Mouse (Mus musculus) forebrain, embryonic 11.5 days (tissue): ENCODE measurements around the gene Gm17428. TPM values are rescaled to one million over a fixed set of nuclear protein-coding genes. Genes with fewer than 3 reads are reported as not detected.
"Not testable (repeated sequence)": the region's sequence is repeated elsewhere in the genome, so short reads cannot be mapped to it uniquely, and the experiment has no call there.

Source experiments
- ATAC-seq: fragments of 200-750 bp; cut with Nextera tagmentation; replicated peaks from 2 replicates; pipeline ENCODE4 v1.8.0; 2017; ENCODE audit warnings: moderate TSS enrichment; ENCODE audit not compliant: low FRiP score
- DNase-seq: peaks from one replicate; pipeline ENCODE4 v3.0.0-alpha.2; 2017; ENCODE audit warnings: low spot score
- H3K27ac ChIP-seq: fragments of 300-500 bp; sonication (generic); 2 replicates; pipeline ENCODE4 v1.5.1; 2014; ENCODE audit warnings: low read depth, low read length
- H3K27me3 ChIP-seq: fragments of 300-500 bp; sonication (generic); 2 replicates; pipeline ENCODE4 v1.6.1; 2014; ENCODE audit warnings: mild to moderate bottlenecking, low read length, mixed read lengths; ENCODE audit not compliant: control insufficient read depth, insufficient read depth
- H3K36me3 ChIP-seq: fragments of 300-500 bp; sonication (generic); 2 replicates; pipeline ENCODE4 v1.6.1; 2014; ENCODE audit warnings: mild to moderate bottlenecking, low read length, moderate library complexity, mixed read lengths; ENCODE audit not compliant: control insufficient read depth, insufficient read depth
- H3K4me1 ChIP-seq: fragments of 300-500 bp; sonication (generic); replicated peaks from 2 replicates; pipeline ENCODE4 v1.6.1; 2014; ENCODE audit warnings: low read length, mixed read lengths; ENCODE audit not compliant: control insufficient read depth, insufficient read depth
- H3K4me2 ChIP-seq: fragments of 300-500 bp; sonication (generic); 2 replicates; pipeline ENCODE4 v1.6.1; 2014; ENCODE audit warnings: low read depth, mild to moderate bottlenecking, low read length, moderate library complexity, mixed read lengths; ENCODE audit not compliant: severe bottlenecking
- H3K4me3 ChIP-seq: fragments of 300-500 bp; sonication (generic); 2 replicates; pipeline ENCODE4 v1.5.1; 2014; ENCODE audit warnings: low read depth, low read length
- H3K9ac ChIP-seq: fragments of 300-500 bp; sonication (generic); 2 replicates; pipeline ENCODE4 v1.6.1; 2014; ENCODE audit warnings: low read length
- H3K9me3 ChIP-seq: fragments of 300-500 bp; sonication (generic); 2 replicates; pipeline ENCODE4 v1.6.1; 2016; ENCODE audit warnings: low read length, mixed read lengths; ENCODE audit not compliant: control insufficient read depth
- WGBS: fragments of 180-500 bp; shearing (Covaris S2); extraction: QIAGEN DNeasy Blood & Tissue Kit; methylation state at CpG from one replicate; pipeline ENCODE4 v1.1.7; 2014; 5-methylcytosine and 5-hydroxymethylcytosine counted together
- polyA plus RNA-seq: library from polyadenylated mRNA; unstranded; fragments of >200 nt; fragmentation: Nextera tagmentation; extraction: Ambion mirVana; gene quantifications from 2 replicates; pipeline ENCODE4 v1.2.1, GENCODE M21; 2014

Gene Gm17428
- polyA plus RNA-seq, 1 experiment from 2014 or later = not detected

DNA sequence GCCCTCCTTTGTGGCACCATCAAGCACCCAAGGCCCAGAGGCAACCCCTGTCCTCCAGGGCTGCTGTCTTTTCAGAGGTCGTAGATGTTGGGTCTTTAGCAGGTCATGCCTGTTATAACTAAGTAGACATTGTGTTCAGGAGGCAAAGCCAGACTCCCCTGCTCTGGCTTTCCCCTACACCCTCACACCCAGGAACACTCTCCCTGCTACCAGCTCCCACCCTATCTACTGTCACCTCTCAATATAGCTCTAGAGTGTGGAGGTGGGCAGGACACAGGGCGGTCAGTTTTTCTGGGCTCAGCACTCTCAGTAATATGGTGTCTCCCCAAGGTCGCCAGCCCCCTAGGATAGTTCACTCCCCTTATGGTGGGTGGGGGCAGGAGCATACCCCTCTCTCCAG, 8.9 kb upstream of the Gm17428 start:
- Histone ChIP-seq H3K4me2 (no peak overlapping the region), H3K27ac (no peak overlapping the region), H3K36me3 (no peaks in the 10 kb centered on the region), H3K4me3 (no peak overlapping the region), H3K9ac (no peak overlapping the region), H3K4me1 (no peaks in the 10 kb centered on the region), H3K27me3 (no peaks in the 10 kb centered on the region), H3K9me3 (no peaks in the 10 kb centered on the region)
- DNase-seq (no peak), ATAC-seq (no peak)
- WGBS = 85% methylated on average over 3 of the region's 3 CpGs

DNA sequence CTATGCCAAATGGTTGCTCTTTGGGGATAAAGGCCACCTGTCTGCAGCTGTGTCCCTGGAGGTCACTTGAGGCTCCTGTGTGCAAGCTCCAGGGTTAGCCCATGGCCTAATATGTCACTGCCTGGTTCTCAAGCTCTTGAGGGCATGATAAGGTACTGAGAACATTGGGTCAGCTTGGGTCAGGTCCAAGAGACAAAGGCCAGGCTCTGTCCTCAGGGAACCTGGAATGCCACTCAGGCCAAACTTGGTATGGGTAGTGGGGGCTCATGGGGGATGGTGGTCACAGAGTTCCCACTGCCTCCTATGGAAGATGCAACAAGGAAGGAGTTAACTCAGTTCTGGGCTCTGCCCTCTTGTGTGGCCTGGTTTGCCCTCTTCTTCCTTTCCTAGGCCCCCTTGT, 8.4 kb upstream of the Gm17428 start:
- no peaks in the 10 kb centered on the region for H3K36me3 ChIP-seq
- no peaks in the 10 kb centered on the region for H3K27me3 ChIP-seq
- ATAC-seq (no peak), DNase-seq (no peak)
- H3K9me3 ChIP-seq = no peaks in the 10 kb centered on the region
- H3K9ac ChIP-seq = no peak overlapping the region
- no peak overlapping the region for H3K27ac ChIP-seq
- H3K4me1 ChIP-seq = no peaks in the 10 kb centered on the region
- H3K4me3 ChIP-seq = no peak overlapping the region
- H3K4me2 ChIP-seq = no peak overlapping the region

DNA sequence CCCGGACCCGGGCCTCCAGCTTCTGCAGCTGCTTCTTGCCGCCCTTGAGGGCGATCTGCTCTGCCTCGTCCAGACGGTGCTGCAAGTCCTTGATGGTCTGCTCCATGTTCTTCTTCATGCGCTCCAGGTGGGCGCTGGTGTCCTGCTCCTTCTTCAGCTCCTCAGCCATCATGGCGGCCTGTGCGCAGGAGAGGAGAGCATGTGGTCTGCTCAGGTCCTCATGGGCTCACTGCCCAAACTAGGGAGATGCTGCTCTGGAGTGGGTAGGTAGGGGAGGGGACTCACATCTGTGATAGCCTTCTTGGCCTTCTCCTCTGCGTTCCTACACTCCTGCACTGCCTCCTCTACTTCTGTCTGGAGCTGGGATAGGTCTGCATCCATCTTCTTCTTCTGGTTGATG, 3.9 kb upstream of the Gm17428 start:
- not testable (repeated sequence) for H3K9ac ChIP-seq, H3K4me1 ChIP-seq, H3K4me3 ChIP-seq, H3K4me2 ChIP-seq, H3K9me3 ChIP-seq, DNase-seq, ATAC-seq, H3K36me3 ChIP-seq, H3K27me3 ChIP-seq, H3K27ac ChIP-seq
- 94% methylated on average over 7 of the region's 11 CpGs for WGBS

DNA sequence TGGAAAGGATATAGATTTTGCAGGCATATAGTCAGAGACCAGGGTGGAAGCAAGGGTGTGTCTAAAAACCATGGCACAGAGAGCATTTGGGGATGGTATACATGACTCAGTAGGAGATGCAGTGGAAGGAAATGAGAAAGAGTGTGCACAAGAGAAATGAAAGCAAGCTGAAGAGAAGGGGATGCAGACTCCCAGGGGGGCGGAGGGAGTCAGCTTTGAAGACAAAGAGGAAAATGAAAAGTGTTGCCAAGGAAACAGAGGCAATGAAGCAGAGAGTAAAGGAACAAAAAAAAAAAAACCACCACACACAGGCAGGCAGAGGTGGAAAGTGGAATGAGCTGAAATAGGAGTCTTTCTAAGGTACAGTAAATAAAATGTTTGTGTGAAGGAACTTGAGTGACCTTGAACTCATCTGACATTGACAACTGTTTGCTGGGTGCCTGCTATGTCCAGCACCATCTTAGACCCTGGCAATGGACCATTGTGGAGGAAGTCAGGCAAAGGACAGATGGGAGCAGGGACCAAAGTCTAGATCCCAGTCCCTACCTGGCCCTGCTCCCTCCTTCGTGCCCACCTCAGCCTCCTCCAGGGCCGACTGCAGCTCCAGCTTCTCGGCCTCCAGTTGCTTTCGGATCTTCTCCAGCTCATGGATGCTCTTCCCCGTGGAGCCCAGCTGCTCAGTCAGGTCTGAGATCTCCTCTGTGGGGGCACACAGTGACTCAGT, 2.5 kb upstream of the Gm17428 start:
- H3K4me3 ChIP-seq = no peak overlapping the region
- no peak overlapping the region for H3K27ac ChIP-seq
- no peaks in the 10 kb centered on the region for H3K36me3 ChIP-seq
- WGBS = 74% methylated on average over 6 of the region's 6 CpGs
- H3K9ac ChIP-seq = no peak overlapping the region
- H3K9me3 ChIP-seq = no peaks in the 10 kb centered on the region
- no peak overlapping the region for H3K4me2 ChIP-seq
- 0 out of 2 replicates have a peak, but pooled peaks cover 3% of the 10 kb centered on the region for H3K4me1 ChIP-seq
- ATAC-seq = no peak
- DNase-seq = no peak
- no peaks in the 10 kb centered on the region for H3K27me3 ChIP-seq

DNA sequence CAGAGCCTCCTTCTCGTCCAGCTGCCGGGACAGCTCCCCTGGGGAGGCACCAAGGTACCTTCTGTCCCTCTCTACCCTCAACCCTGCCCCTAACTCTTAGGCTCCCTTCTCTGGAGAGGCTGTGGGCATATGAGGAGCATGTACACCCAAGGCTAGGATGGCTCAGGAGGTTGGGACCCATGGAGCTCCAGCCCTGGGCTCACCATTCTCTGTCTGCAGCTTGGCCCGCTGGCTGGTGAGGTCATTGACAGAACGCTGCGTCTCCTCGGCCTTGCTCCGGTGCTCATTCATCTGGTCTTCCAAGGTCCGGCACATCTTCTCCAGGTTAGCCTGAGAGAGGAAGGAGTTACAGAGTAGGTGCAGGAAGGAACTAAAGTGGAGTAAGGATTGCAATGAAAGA, 1.9 kb downstream of the Gm17428 start:
- H3K4me2 ChIP-seq = no peak overlapping the region

DNA sequence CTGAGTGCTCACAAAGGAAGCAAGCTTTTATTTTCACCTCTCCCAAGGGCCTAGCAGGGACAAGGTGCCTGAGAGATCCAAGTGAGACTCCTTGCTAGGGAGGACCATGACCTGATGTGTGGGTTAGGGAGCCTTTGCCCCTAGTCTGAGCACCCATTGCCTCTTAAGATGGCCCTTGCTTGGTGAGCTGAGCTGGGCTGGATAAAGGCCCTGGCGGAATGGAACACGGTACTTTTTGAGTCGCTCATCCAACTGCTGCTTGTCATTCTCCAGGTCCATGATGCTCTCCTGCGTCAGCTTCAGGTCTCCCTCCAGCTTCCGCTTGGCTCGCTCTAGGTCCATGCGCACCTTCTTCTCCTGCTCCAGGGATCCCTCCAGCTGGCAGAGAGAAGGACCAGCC, 5.2 kb downstream of the Gm17428 start:
- no peak for ATAC-seq
- no peaks in the 10 kb centered on the region for H3K9me3 ChIP-seq
- DNase-seq = no peak
- H3K4me1 ChIP-seq = no peaks in the 10 kb centered on the region
- no peaks in the 10 kb centered on the region for H3K36me3 ChIP-seq
- no peaks in the 10 kb centered on the region for H3K27me3 ChIP-seq
- WGBS = 92% methylated on average over 7 of the region's 7 CpGs
- no peak overlapping the region for H3K27ac ChIP-seq
- H3K4me3 ChIP-seq = no peak overlapping the region
- no peak overlapping the region for H3K4me2 ChIP-seq
- H3K9ac ChIP-seq = no peak overlapping the region

More for the DNA sequence above, 1.9 kb downstream of the Gm17428 start:
- Histone ChIP-seq H3K27ac (no peak overlapping the region), H3K4me3 (no peak overlapping the region), H3K9ac (no peak overlapping the region), H3K9me3 (no peaks in the 10 kb centered on the region), H3K36me3 (no peaks in the 10 kb centered on the region), H3K4me1 (0 out of 2 replicates have a peak, but pooled peaks cover 3% of the 10 kb centered on the region), H3K27me3 (no peaks in the 10 kb centered on the region)
- no peak for DNase-seq
- ATAC-seq = no peak
- WGBS = 90% methylated on average over 8 of the region's 8 CpGs

DNA sequence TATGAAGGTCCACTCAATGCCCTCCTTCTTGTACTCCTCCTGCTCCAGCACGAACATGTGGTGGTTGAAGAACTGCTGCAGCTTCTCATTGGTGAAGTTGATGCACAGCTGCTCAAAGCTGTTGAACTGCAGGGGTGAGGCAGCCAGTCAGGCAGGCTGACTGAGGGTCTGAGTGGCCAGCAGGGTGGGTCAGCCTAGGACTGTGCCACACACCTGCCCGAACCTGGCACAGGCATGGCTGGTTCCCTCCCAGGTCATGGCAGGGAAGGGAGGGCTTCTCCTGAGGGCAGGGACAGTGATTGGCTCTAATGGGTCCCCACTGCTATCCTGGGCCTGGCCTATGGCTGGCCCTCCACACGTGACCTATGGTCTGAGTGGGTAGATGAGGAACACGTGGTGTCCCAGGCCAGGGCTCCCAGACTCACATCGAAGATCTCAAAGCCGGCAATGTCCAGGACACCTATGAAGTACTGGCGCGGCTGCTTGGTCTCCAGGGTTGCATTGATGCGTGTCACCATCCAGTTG, 11.7 kb downstream of the Gm17428 start:
- DNase-seq, H3K4me3 ChIP-seq, H3K4me2 ChIP-seq, H3K27me3 ChIP-seq, H3K9me3 ChIP-seq, H3K4me1 ChIP-seq, H3K36me3 ChIP-seq, H3K9ac ChIP-seq, ATAC-seq, H3K27ac ChIP-seq: not testable (repeated sequence)
- 94% methylated on average over 9 of the region's 9 CpGs for WGBS

DNA sequence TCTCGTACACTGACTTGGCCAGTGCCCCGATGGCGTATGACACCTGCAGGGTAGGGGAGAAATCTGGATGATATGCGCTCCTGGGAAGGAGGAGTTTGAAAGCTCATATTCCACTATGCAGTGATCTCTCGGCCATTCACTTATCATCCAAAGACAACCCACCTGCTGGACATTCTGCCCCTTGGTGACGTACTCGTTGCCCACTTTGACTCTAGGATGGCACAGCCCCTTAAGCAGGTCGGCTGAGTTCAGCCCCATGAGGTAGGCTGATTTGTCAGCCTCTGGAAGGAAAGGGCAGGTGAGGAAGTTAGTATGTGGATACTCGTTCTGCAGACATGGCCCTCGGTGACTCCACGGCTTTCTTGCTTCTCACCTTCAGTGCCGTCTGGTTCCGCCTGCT, 12.1 kb downstream of the Gm17428 start:
- ATAC-seq = no peak
- 90% methylated on average over 13 of the region's 13 CpGs for WGBS
- Histone ChIP-seq H3K27me3 (no peaks in the 10 kb centered on the region), H3K4me3 (no peak overlapping the region), H3K4me1 (no peaks in the 10 kb centered on the region), H3K27ac (no peak overlapping the region), H3K9me3 (no peaks in the 10 kb centered on the region), H3K4me2 (no peak overlapping the region), H3K36me3 (no peaks in the 10 kb centered on the region), H3K9ac (no peak overlapping the region)
- DNase-seq = no peak

DNA sequence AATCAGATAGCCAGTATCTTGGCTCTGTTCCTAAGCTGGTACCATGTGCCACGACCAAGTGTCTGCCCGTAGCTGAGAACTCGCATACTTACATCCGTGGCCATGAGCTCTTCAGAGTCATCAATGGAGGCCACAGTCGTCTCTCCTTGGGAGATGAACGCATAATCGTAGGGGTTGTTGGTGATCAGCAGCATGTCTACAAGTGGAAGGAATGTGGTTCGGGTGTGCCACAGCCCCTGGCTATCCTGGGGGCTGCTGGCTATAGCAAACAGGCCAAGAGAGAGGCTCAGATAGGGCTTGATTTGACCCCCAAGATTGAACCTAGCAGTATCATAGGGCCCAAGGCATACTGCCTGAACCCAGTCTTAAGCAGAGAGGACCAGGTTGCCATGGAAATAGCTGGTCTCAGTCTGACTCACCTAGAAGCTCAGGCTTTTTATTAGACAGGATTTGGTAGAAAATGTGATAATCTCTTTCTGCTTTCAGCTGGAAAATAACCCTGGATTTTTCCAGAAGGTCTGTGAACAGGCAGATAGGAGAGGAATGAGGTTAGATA, 13.2 kb downstream of the Gm17428 start:
- H3K27ac ChIP-seq = no peak overlapping the region
- H3K9me3 ChIP-seq = no peaks in the 10 kb centered on the region
- H3K4me3 ChIP-seq = no peak overlapping the region
- WGBS = 90% methylated on average over 8 of the region's 8 CpGs
- H3K4me2 ChIP-seq = no peak overlapping the region
- no peaks in the 10 kb centered on the region for H3K27me3 ChIP-seq
- H3K4me1 ChIP-seq = peaks cover 9% of the 10 kb centered on the region
- no peaks in the 10 kb centered on the region for H3K36me3 ChIP-seq
- no peak for ATAC-seq
- no peak overlapping the region for H3K9ac ChIP-seq
- no peak for DNase-seq
